Mouse (Mus musculus) adrenal gland, postnatal 25 days (tissue): ENCODE measurements around the gene Tspan11. TPM values are rescaled to one million over a fixed set of nuclear protein-coding genes. Genes with fewer than 3 reads are reported as not detected.
A peak's percentile ranks its signal among the peaks of the same experiment; 100 is the strongest.

ENCODE experiments used
- DNase-seq: peaks from one replicate; pipeline ENCODE4 v3.0.0; 2021; ENCODE audit warnings: mixed read lengths
- total RNA-seq: library from RNA; stranded (reverse); gene quantifications from 2 replicates; pipeline ENCODE4 v1.2.3, GENCODE M21; 2021

Tspan11 gene
- total RNA-seq, 1 experiment from 2014 or later, result 4.2 TPM

- no peak for DNase-seq
Measured at GRCm38 (mm10) chr6:127935105-127935504, 47.7 kb downstream of the Tspan11 start.

GRCm38 (mm10) chr6:127942421-127942820 is 55.0 kb downstream of the Tspan11 start:
- DNase-seq, result peak; percentile 35

GRCm38 (mm10) chr6:127945725-127946124 is 58.3 kb downstream of the Tspan11 start:
- peak; percentile 66 for DNase-seq

- DNase-seq, result no peak
Measured at GRCm38 (mm10) chr6:127948656-127949055, 61.3 kb downstream of the Tspan11 start.

- no peak for DNase-seq
Measured at GRCm38 (mm10) chr6:127949885-127950284, 62.5 kb downstream of the Tspan11 start.

GRCm38 (mm10) chr6:127953071-127953470 is 65.7 kb downstream of the Tspan11 start:
- DNase-seq, result no peak

- DNase-seq, result no peak
Measured at GRCm38 (mm10) chr6:127956172-127956571, 68.8 kb downstream of the Tspan11 start.

- DNase-seq, result no peak
Measured at GRCm38 (mm10) chr6:127960203-127960602, 72.8 kb downstream of the Tspan11 start.

GRCm38 (mm10) chr6:127965497-127965896 is 78.1 kb downstream of the Tspan11 start:
- no peak for DNase-seq

GRCm38 (mm10) chr6:127969709-127970108 is 82.3 kb downstream of the Tspan11 start:
- DNase-seq, result no peak

GRCm38 (mm10) chr6:127970120-127970519 is 82.7 kb downstream of the Tspan11 start:
- peak; percentile 84 for DNase-seq

GRCm38 (mm10) chr6:127970848-127971247 is 83.5 kb downstream of the Tspan11 start:
- no peak for DNase-seq

GRCm38 (mm10) chr6:127971931-127972330 is 84.5 kb downstream of the Tspan11 start:
- DNase-seq, result no peak

- no peak for DNase-seq
Measured at GRCm38 (mm10) chr6:127973553-127973952, 86.2 kb downstream of the Tspan11 start.

GRCm38 (mm10) chr6:127974000-127974399 is 86.6 kb downstream of the Tspan11 start:
- DNase-seq, result peak; percentile 34

GRCm38 (mm10) chr6:127976695-127977094 is 89.3 kb downstream of the Tspan11 start:
- no peak for DNase-seq

GRCm38 (mm10) chr6:127978941-127979340 is 91.6 kb downstream of the Tspan11 start:
- DNase-seq, result no peak

GRCm38 (mm10) chr6:127979831-127980230 is 92.4 kb downstream of the Tspan11 start:
- no peak for DNase-seq

- no peak for DNase-seq
Measured at GRCm38 (mm10) chr6:127980381-127981045, 93.1 kb downstream of the Tspan11 start.

- peak; percentile 59 for DNase-seq
Measured at GRCm38 (mm10) chr6:127981176-127981575, 93.8 kb downstream of the Tspan11 start.

- no peak for DNase-seq
Measured at GRCm38 (mm10) chr6:127986357-127986756, 99.0 kb downstream of the Tspan11 start.

- no peak for DNase-seq
Measured at GRCm38 (mm10) chr6:127987374-127987773, 100.0 kb downstream of the Tspan11 start.

GRCm38 (mm10) chr6:127988944-127989494 is 101.6 kb downstream of the Tspan11 start:
- DNase-seq, result no peak

GRCm38 (mm10) chr6:127989624-127990212 is 102.3 kb downstream of the Tspan11 start:
- DNase-seq, result peak; percentile 48
